Mouse (Mus musculus) stomach, postnatal 0 days (tissue): ENCODE results near the gene Scgb2b15. TPM values are rescaled to one million over a fixed set of nuclear protein-coding genes. Genes with fewer than 3 reads are reported as not detected.
"Not testable (repeated sequence)": the region's sequence is repeated elsewhere in the genome, so short reads cannot be mapped to it uniquely, and the experiment has no call there.

ENCODE experiments used
- ATAC-seq: fragments of 200-750 bp; cut with Nextera tagmentation; 2 replicates; pipeline ENCODE4 v1.8.0; 2017; ENCODE audit not compliant: low FRiP score, low TSS enrichment
- DNase-seq: peaks from one replicate; pipeline ENCODE4 v3.0.0-alpha.2; 2016; ENCODE audit warnings: low spot score
- H3K27ac ChIP-seq: fragments of 300-500 bp; sonication (generic); replicated peaks from 2 replicates; pipeline ENCODE4 v1.5.1; 2014; ENCODE audit warnings: mild to moderate bottlenecking, control low read depth
- H3K27me3 ChIP-seq: fragments of 300-500 bp; sonication (generic); 2 replicates; pipeline ENCODE4 v1.6.1; 2014; ENCODE audit warnings: low read length; ENCODE audit not compliant: control insufficient read depth, insufficient read depth
- H3K36me3 ChIP-seq: fragments of 300-500 bp; sonication (generic); 2 replicates; pipeline ENCODE4 v1.6.1; 2014; ENCODE audit warnings: low read length, mixed read lengths; ENCODE audit not compliant: control insufficient read depth, insufficient read depth
- H3K4me1 ChIP-seq: fragments of 300-500 bp; sonication (generic); replicated peaks from 2 replicates; pipeline ENCODE4 v1.6.1; 2014; ENCODE audit warnings: antibody characterized with exemption; ENCODE audit not compliant: control insufficient read depth, insufficient read depth
- H3K4me2 ChIP-seq: fragments of 300-500 bp; sonication (generic); replicated peaks from 2 replicates; pipeline ENCODE4 v1.6.1; 2014; ENCODE audit warnings: low read depth, mild to moderate bottlenecking, control low read depth, moderate library complexity
- H3K4me3 ChIP-seq: fragments of 300-500 bp; sonication (generic); 2 replicates; pipeline ENCODE4 v1.5.1; 2014; ENCODE audit warnings: low read depth, low read length, control low read depth
- H3K9ac ChIP-seq: fragments of 300-500 bp; sonication (generic); 2 replicates; pipeline ENCODE4 v1.6.1; 2014; ENCODE audit warnings: mild to moderate bottlenecking, low read length, control low read depth, mixed read lengths
- H3K9me3 ChIP-seq: fragments of 300-500 bp; sonication (generic); 2 replicates; pipeline ENCODE4 v1.6.1; 2016; ENCODE audit warnings: low read length; ENCODE audit not compliant: control insufficient read depth
- polyA plus RNA-seq: library from polyadenylated mRNA; unstranded; fragments of >200 nt; fragmentation: Nextera tagmentation; extraction: Ambion mirVana; gene quantifications from 2 replicates; pipeline ENCODE4 v1.2.1, GENCODE M21; 2015

Gene Scgb2b15
- polyA plus RNA-seq: not detected in 2 replicates

- not testable (repeated sequence) for ATAC-seq, DNase-seq, H3K36me3 ChIP-seq, H3K9me3 ChIP-seq, H3K4me2 ChIP-seq, H3K4me3 ChIP-seq, H3K9ac ChIP-seq, H3K4me1 ChIP-seq, H3K27me3 ChIP-seq, H3K27ac ChIP-seq
Measured at GRCm38 (mm10) chr7:32829562-32829961, at the start of gene Scgb2b15. Scgb2b15 (minus strand) TSS chr7:32829662.

GRCm38 (mm10) chr7:32836254-32836653, 6.8 kb upstream of the Scgb2b15 start, which contains the start of gene Scgb1b15:
Scgb1b15 (plus strand) TSS chr7:32836554.
- ATAC-seq, DNase-seq: not testable (repeated sequence)

More at GRCm38 (mm10) chr7:32836254-32836653, 6.8 kb upstream of the Scgb2b15 start, which contains the start of gene Scgb1b15:
- not testable (repeated sequence) for H3K36me3 ChIP-seq, H3K9me3 ChIP-seq, H3K9ac ChIP-seq, H3K4me3 ChIP-seq, H3K27me3 ChIP-seq, H3K27ac ChIP-seq, H3K4me1 ChIP-seq, H3K4me2 ChIP-seq

Other genes with a start within 250 kb of the Scgb2b15 start
- not detected in 2 replicates for gene Scgb1b15, start 6.9 kb upstream of the Scgb2b15 start, polyA plus RNA-seq
- not detected in 2 replicates for gene Scgb2b17, start 226.9 kb upstream of the Scgb2b15 start, polyA plus RNA-seq
- not detected in 2 replicates for gene Scgb1b17, start 233.8 kb upstream of the Scgb2b15 start, polyA plus RNA-seq